Mouse (Mus musculus): Measurements from ENCODE around the gene Casp6. TPM values are rescaled to one million over a fixed set of nuclear protein-coding genes. Genes with fewer than 3 reads are reported as not detected.

Gene Casp6
- total RNA-seq (2021), result 1 to 10 TPM; 6.0 to 9.7 TPM

DNA sequence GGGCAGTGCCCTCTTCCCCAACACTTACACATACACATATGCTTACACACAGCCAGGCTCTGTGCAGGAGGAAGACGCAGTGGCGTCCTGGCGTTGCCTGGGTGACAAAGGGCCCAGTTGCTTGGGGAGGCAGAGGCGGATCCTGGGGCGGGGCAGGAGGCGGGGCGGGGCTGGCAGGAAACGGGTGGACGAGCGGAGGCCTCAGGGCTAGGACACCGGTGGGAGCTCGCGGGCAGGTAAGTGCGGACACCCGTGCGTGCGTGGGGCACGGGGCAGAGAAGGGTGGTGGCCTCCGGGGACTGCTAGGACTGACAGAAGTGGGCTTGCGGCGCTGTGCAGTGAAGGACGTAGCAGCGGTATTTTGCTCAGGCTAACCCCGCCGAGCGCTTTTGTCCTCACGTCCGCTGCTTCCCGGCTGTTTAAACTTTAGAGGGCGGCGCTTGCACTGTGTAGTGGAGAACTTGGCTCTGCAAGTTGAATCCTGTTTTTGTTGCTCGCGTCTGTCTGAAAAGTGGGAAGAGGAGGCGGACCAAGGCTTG, at the start of gene Casp6:
Gene Casp6 (plus strand): TSS at position 155 of the 539 bp plus-strand sequence.
- DNase-seq (ENCODE audit: low spot score in 2 of 2), result peak; percentile 57 to 59
- intact Hi-C loops (cut with DNase I), result loop anchor here (10.0 kb wide), 1 partner anchor 793 kb away; no protein-coding TSS in a partner anchor

DNA sequence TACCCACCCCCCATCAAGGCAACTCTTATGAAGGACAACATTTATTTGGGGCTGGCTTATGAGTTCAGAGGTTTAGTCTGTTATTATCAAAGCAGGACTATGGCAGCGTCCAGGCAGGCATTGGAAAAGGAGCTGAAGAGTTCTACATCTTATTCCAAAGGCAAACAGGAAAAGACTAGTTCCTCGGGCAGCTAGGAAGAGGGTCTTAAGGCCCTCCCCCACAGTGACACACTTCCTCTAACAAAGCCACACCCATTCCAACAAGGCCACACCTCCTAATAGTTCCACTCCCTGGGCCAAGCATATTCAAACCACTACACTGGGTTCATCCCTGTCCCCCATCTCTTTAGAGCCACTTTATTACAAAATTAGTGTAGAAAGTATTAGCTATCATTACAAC, 38.6 kb upstream of the Casp6 start:
- DNase-seq (ENCODE audit: low spot score in 2 of 2), result no peak
- intact Hi-C loops (cut with DNase I), result no loop called here

DNA sequence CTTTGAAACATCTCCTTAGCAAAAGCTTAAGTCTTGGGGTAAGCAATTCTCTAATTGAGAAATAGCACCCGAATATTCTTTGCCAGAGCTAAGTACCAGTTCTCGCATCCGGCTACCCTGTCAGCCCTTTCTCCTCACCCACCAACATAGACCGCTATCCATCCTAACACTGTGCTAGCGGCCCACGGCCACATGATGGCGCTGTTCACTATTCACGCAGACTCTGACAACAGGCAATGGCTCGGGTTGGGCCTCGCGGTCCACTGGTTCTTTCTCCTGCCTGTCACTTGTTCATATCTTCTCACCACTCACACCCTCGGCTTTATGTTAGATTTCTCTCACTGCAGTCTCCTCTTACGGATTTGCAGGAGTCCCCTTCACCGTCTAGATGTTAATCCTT, 37.5 kb upstream of the Casp6 start:
- peak in 1 of 2 experiments; percentile 16 for DNase-seq (ENCODE audit: low spot score in 2 of 2)
- intact Hi-C loops (cut with DNase I), result no loop called here

DNA sequence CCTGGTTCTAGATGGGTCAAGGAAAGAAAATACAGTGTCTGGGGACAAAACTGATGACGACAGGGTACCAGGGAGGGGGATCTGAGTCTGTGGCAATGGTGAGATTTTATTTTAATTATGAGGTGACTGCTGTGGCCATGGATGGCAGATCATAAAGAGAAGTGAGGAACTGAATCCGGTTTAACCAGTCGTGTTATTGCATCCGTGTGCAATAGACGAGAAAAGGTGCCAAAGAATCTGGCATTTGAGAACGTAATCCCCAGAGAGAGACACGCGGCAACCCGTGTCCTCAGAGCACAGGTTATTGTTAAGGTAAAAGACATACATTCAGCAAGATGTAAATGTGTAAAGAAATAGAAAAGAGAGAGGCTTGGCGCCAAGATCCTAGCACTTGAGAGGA, 23.9 kb upstream of the Casp6 start:
- intact Hi-C loops (cut with DNase I), result no loop called here

DNA sequence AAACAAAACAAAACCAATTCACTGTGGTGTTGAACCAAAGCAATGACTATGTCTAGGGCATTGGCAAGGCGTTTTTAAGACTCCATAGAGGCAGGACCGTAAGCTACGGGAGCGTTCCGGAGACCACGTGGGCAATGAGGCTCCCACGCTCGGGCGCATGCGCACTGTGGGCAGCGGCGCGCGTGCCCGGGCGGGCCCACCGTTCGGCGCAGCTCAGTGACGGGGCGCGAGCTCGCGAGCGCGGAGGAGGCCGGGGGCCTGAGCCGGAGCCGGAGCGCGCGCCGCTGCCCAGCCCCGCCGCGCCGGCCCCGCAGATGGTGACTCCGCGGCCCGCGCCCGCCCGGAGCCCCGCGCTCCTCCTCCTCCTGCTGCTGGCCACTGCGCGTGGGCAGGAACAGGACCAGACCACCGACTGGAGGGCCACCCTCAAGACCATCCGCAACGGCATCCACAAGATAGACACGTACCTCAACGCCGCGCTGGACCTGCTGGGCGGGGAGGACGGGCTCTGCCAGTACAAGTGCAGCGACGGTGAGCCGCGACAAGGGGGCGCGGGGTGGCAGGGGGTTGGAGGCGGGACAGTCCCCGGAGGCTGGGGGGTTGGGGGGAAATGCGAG, 22.7 kb upstream of the Casp6 start, which contains the start of gene Pla2g12a:
Gene Pla2g12a (plus strand): TSS at position 202 of the 617 bp plus-strand sequence.
- intact Hi-C loops (cut with DNase I), result loop anchor here (1.0 kb wide), 1 partner anchor 47 kb away; the partner anchor contains the start of gene Gar1
- peak; percentile 94 to 95 for DNase-seq (ENCODE audit: low spot score in 2 of 2)

More for the DNA sequence above, 23.9 kb upstream of the Casp6 start:
- no peak for DNase-seq (ENCODE audit: low spot score in 2 of 2)

DNA sequence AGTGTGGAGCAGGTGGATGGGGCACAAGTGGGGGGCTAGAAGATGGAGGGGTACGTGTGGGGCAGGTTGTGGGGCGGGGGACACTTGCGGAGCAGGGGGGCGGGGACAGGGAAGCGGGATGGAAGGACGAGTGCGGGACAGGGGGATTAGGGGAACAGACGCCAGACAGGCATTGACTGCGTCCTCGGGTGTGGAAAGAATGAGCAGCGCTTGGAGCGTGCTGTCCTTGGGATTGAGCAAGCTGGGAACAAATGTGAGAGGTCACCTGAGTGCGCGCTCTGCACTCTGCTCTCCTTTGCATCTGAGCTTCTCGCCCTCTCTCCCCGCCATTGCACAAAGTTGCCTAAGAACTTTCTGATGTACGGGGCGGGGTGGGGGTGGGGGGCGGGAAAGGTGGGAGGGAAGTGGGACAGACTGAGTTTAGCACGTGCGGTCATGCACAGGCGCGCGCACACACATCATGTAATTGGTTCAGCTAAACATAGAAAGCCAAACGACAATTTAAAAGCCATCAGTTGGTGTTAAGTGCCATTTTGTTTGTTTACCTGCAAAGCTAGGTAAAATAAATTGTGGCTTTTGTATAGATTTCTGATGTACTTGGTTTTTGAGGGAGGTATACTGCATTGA, 22.0 kb upstream of the Casp6 start:
- DNase-seq (ENCODE audit: low spot score in 2 of 2), result no peak
- intact Hi-C loops (cut with DNase I), result no loop called here

DNA sequence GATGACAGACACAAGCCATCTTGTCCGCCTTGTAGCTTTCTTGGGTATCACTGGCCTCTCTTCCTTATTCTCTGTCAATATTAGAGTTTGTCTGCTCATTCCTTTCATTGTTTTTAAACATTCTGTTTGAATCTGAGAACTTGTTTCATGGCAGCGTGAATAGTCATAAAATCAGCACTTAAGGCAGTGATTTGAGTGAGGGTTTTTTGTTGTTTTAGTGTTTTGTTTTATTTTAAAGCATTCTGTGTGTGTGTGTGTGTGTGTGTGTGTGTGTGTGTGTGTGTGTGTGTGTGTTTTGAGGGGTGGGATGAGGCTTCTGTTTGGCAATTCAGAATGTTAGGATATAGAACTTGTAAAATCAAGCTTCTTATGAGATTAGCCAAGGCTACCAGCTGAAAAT, 21.3 kb upstream of the Casp6 start:
- intact Hi-C loops (cut with DNase I), result no loop called here
- no peak for DNase-seq (ENCODE audit: low spot score in 2 of 2)

DNA sequence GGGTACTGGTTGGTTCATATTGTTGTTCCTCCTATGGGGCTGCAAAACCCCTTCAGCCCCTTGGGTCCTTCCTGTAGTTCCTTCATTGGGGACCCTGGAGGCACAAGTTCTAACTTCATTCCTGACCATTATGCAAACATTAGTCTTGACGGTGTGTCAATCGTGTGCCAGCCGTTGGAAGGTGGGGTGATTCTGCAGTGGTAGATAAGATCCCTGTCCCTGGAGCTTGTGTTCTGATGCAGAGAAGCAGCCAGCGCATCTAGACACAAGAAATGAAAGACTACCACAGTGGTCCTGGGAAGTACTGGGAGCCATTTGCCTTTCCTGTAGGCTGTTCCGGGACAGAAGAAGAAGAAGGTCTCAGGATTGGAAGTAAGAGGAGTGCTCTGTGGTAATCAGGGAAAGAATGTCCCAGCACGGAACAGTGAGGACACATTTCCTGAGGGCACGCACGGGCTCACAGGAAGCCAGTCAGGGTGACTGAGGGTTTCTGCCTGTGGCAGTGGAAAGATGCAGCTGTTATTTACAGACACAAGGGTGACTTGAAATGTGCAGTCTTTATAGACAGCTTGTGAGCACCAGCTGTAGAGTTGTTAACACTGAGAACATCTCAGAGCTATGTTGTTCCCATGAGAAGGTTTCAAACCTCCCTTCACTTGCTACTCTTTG, 20.2 kb upstream of the Casp6 start:
- intact Hi-C loops (cut with DNase I), result no loop called here
- no peak for DNase-seq (ENCODE audit: low spot score in 2 of 2)

DNA sequence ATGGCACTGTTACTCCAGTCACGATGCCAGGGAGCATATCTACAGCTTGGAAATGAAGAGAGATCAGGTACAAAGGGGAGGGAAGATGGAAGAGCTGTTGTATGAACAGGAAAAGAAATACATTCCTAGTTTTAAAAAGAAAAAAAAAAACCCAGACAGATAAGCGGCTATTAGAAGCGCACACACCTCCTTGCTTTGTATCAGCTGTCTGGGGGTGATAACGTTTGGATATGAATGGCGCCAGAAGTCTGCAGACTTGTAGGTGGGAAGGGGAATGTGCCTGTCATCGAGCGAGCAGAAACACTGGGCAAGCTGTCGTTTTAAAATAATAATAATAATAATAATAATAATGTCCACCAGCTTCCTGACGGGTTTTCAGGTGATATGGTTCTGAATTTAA, 15.6 kb upstream of the Casp6 start:
- DNase-seq (ENCODE audit: low spot score in 2 of 2), result no peak
- intact Hi-C loops (cut with DNase I), result no loop called here

DNA sequence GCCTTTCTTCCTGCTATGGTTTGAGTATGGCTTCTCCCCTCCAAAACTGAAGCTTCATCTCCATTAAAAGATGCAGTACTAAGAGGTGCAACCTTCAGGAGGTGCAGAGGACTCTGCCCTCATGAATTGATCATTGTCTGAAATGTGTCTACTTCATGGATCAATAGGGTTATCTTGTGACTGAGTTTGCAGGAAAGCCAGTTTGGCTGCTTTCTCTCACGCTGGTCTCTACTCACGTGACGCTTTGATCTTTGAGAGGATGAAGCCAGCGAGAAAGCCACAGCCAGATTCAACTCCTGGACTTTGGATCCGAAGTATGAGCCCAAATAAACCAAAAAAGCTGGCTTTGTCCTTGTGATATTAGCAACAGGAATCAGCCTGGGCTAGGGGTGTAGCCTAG, 14.8 kb upstream of the Casp6 start:
- DNase-seq (ENCODE audit: low spot score in 2 of 2), result no peak
- intact Hi-C loops (cut with DNase I), result no loop called here

DNA sequence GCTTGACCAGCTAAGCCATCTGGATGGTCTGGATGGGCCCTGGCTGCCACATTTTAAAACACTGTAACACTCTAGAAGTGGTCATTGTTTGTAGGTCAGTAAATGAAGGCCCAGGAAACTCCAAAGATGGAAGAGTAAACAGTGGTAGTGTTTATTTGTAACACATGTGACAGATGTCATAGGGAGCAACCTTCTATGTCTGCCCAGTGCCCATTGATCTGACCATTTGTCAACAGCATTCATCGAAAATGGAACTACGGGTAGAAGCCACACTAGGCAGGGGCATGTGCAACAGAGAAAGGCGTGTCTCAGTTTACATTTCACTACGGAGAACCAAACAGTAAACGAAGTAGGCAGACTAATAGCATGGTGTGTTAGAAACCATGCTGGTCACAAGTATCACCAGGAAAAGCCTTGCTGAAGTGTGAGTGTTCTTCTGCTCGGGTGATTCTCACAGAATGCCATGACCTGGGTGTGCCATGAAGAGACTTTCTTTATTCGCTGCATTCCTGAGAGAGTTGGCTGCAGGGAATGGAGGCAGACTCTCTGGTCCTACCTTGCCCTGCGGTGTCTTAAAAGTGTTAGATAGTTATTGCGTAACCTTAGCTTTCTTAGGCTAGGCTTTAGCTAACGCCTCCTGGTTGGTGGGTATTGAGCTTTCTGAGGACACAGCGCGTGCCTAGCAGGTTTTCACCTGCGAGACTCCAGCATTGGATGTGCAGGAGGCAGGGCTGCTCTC, 13.3 kb upstream of the Casp6 start:
- DNase-seq (ENCODE audit: low spot score in 2 of 2), result no peak
- intact Hi-C loops (cut with DNase I), result no loop called here

DNA sequence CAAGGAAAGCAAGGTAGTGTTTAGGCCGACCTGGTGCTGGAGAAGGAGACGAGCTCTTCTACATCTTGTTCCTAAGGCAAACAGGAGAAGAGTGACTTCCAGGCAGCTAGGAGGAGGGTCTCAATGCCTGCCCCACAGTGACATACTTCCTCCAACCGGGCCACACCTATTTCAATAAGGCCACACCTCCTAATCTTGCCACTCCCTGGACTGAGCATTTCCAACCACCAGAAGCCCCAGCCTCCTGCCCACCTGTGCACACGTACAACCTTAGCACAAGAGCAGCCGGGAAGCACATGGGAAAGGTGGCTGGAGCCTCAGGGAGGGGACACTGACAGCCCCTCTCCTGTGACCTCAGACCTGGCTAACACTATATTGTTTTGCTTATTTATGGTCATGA, 9.2 kb upstream of the Casp6 start:
- intact Hi-C loops (cut with DNase I), result no loop called here
- no peak for DNase-seq (ENCODE audit: low spot score in 2 of 2)

DNA sequence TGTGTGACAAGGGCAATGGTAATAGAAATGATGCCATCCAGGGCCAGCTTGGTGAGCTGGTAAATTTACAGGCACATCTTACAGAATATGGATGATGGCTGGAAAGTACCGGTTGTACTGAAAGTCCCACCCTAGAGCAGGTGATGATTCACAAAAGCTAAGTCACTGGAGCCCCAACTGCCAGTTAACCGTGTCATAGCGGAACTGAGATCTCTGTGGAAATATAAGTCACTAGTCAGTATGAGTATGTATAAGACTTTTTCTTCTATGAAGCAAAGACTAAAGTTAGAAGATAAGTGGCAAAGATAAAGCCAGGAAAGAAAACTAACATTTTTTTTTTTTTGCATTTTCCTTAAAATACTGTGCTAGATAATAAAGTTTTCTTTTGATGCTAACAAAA, 8.1 kb upstream of the Casp6 start:
- no peak for DNase-seq (ENCODE audit: low spot score in 2 of 2)
- intact Hi-C loops (cut with DNase I), result no loop called here

DNA sequence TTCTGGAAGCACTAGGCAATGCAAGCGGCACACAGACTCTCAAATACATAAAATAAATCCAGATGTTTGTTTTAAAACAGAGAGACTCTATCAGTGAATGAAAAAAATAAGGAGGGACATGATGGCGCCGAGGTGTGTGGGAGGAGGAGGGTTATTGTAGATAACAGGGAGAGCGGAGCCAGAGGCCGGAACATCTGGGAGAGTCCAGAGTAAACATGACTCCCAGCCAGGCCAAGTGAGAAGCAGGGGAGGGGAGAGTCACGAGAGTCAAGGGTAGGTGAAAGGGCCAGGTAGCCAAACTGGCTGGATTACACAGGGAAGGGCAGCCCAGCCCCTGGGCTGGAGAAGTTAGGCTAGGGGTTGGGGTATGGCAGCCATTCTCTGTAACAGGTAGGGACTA, 4.6 kb upstream of the Casp6 start:
- intact Hi-C loops (cut with DNase I), result no loop called here
- DNase-seq (ENCODE audit: low spot score in 2 of 2), result no peak

DNA sequence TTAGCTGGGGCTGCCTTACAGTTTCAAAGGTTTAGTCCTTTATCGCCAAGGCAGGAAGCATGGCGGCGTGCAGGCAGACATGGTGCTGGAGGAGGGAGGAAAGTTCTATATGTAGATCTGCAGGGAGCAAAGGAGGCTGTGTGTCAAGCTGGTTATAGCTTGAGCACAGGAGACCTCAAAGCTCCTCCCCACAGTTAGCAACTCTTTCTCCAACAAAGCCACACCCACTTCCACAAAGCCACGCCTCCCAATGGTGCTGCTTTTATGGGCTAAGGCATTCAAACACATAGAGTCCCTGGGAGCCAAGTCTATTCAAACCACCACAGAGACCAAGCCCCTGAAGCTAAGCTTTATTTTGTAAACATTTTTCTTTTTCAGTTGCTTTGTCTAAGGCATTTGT, 2.3 kb upstream of the Casp6 start:
- intact Hi-C loops (cut with DNase I), result no loop called here
- DNase-seq (ENCODE audit: low spot score in 2 of 2), result no peak

DNA sequence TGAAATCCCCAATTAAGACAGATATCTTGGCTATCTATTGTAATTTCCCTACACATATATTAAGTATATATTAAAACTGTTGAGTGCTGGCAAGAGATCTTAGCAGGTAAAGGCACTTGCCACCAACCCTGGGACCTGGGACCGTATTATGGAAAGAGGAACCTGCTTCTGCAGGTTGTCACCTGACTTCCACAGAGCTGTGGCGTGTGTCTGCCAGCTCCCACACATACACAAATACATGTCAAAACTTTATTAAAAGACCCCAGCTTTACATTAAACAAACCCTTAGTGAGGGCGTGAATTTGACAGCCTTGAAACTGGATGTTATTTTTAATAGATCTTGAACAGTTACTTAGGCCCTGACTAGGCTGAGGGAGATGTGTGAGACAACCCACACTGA, 2.1 kb downstream of the Casp6 start:
- intact Hi-C loops (cut with DNase I), result loop anchor here (10.0 kb wide), 1 partner anchor 791 kb away; no protein-coding TSS in a partner anchor

DNA sequence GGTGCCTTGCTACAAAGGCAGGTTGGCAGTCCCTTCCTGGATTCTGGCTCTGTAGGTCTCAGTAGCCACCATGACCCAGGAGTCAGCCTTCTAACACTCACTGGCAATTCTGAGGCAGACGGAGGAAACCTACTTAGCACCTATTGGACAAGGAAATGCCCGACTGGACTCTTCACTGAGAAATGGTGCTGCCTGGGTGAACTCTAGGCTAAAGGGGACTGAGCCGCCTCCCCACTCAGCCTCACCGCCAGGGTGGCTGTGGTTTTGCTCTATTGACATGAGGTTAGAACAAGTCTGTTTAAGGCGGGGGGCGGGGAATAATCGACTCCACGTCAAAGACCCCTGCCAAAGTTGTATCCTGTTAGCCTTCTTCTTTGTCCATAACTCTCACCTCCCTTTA, 2.6 kb downstream of the Casp6 start:
- DNase-seq (ENCODE audit: low spot score in 2 of 2), result no peak
- intact Hi-C loops (cut with DNase I), result loop anchor here (10.0 kb wide), 1 partner anchor 791 kb away; no protein-coding TSS in a partner anchor

More for the DNA sequence above, 2.1 kb downstream of the Casp6 start:
- peak in 1 of 2 experiments; percentile 32 for DNase-seq (ENCODE audit: low spot score in 2 of 2)

DNA sequence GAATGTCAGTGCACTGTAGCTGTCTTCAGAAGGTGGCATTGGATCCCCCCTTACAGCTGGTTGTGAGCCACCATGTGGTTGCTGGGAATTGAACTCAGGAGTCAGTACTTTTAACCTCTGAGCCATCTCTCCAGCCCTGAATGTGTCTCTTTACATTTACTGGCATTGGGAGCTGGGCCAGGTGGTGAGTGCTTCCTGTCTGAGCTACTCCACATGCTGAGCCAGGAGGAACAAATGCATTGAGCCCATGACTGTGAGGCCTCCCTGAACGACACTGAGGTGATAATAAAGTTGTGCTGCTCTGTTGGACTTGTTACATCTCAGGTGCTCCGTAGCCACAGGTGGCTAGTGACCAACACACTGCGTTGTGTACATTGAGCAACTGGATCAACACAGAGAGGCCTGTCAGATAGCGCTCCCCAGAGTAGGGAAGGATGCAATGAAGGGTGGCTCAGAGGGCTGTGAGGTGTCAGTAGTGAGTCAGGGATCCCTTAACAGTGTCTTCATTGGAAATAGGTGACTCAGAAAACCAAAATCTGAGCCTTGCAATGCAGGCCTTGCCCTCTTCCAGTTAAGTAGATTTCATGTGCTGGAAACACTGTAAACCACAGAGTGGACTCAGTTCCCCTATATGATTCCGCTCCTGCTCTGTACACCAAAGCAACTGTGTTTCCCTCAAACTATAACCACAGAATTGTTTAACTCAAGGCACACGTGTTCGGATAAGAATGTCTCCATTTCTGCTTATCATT, 3.3 kb downstream of the Casp6 start:
- intact Hi-C loops (cut with DNase I), result loop anchor here (10.0 kb wide), 1 partner anchor 790 kb away; no protein-coding TSS in a partner anchor
- DNase-seq (ENCODE audit: low spot score in 2 of 2), result no peak

DNA sequence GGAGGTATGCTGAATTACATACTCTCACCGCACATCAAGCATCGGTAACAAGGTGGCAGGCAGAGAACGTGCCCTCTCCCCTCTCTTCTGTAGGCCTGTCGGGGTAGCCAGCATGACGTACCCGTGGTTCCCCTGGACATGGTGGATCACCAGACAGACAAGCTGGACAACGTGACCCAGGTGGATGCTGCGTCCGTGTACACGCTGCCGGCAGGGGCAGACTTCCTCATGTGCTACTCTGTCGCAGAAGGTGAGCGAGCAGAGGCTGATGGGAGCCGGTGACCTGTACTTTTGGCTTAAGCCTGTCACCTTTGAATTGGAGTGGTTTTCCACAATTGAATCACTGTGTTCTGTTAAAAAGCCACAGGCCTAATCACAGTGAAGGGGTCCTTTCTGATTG, 10.8 kb downstream of the Casp6 start:
- DNase-seq (ENCODE audit: low spot score in 2 of 2), result no peak
- intact Hi-C loops (cut with DNase I), result no loop called here

All from left cerebral cortex, postnatal 25 days (tissue).